Mouse (Mus musculus): Measurements from ENCODE around the gene D630039A03Rik.

Gene D630039A03Rik

DNA sequence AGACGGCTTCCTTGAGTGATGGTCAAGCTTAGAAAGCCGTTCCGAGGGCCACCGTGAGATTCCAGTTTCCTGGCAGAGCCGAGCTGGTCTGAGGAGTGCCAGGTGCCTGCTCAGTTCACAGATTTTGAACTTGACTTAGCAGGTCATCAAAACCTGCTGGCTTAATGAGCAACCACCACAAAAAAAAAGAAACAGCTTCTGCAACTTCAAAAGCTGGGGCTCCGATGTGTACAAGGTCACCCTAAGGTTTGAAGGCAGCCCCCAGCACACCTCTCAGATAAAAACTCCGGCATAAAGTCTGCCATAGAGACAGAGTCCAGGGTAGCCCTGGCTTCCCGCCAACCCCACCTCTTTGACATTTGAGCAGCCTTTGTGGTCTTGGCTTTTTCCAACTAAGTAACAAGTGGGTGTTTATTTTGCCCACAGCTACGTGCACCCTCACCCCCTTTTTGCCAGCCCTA, at the start of gene D630039A03Rik:
Gene D630039A03Rik (minus strand): TSS at position 97 of the 461 bp plus-strand sequence.
- no peak for TF ChIP-seq GATA4 (IDR thresholded peaks at IDR 0.05; ENCODE audit: insufficient replicate concordance, low read length)

DNA sequence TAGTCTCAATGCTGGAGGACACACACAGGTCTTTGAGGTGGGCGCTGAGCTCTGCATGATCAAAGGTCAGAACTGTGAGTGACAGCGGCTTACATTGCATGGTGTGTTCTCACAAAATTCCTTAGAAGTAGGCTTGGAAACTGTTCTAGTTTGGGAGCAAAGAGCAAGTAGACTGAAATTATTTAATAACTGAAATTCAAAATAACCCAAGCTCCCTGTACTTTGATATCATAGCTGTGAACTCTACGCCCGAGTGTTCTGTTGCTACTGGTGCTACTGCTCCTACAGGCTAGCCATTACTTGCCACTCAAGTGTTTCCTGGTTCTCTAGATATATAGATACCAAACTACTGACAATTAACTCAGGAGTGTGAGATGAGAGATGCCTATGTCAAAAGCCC, 49.4 kb upstream of the D630039A03Rik start:
- no peak for TF ChIP-seq GATA4 (IDR thresholded peaks at IDR 0.05; ENCODE audit: insufficient replicate concordance, low read length)

- TF ChIP-seq GATA4 (IDR thresholded peaks at IDR 0.05; ENCODE audit: insufficient replicate concordance, low read length) = no peak
Observed at GRCm38 (mm10) chr4:57964143-57964542, 48.0 kb upstream of the D630039A03Rik start.

GRCm38 (mm10) chr4:57959056-57959455, 43.0 kb upstream of the D630039A03Rik start:
- no peak for TF ChIP-seq GATA4 (IDR thresholded peaks at IDR 0.05; ENCODE audit: insufficient replicate concordance, low read length)

DNA sequence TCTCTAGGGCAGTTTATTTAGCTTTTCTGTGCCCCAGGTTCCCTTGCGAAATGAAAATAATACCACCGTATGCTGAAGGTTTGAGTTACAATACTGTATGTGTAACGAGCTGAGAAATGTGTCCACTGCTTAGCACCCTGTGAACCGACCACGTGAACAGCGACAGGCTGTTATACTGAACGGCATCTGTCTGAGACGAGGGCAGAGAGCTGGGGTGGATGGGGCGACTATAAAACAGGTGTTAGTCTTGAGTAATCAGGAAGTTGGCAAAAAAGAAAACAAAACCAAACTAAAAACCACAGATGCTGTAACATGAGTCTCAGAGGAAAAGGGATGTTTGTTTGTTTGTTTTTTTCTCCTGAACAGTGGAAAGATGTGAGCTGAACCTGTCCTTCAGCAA, 42.0 kb upstream of the D630039A03Rik start:
- no peak for TF ChIP-seq GATA4 (IDR thresholded peaks at IDR 0.05; ENCODE audit: insufficient replicate concordance, low read length)

GRCm38 (mm10) chr4:57957200-57958085, 41.3 kb upstream of the D630039A03Rik start:
- no peak for TF ChIP-seq GATA4 (IDR thresholded peaks at IDR 0.05; ENCODE audit: insufficient replicate concordance, low read length)

DNA sequence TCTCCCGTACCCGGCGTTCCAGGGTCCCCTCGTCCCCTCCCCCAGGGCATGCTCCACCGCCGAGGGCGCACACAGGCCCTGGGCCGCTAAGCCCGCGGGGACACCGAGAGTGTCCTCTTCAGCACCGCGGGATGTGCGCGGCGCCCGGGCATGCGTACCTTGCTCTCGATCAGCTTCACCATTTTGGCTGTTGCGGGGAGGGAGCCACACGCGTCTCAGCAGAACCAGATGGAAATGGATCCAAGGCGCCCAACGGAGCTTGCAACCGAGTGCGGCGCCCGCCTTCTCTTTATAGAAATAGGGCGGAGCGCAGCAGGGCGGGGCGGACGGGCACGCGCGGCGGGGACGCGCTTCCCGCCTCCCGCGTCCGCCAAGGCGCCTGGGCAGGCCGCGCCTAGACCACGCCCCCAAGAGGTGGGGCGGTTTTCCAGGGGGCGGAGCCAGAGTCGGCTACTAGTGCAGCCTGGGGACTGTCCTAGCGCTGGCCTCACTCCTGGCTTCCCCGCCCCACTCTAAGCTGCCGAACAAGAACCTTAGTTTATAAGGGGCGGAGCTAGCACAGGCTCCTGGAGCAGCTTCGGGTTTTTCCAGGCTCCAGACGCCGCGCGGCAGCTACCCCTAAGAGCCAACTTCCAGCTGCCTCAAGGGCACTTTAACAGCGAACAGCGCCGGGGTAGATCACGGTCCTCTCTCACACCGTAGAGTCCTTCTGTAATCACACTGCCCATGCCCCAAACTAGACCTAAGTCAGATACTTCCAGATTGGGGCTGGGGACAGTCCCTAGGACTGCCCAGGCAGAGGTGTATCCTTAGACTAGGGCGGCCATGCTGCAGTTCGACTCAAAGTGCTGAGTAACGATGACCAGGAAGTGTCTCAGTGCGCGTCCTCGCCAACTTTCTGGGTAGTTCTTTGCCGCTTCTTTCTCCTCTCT, 40.2 kb upstream of the D630039A03Rik start, which contains the start of gene Txn1:
Gene Txn1 (minus strand): TSS at position 383 of the 932 bp plus-strand sequence.
- TF ChIP-seq GATA4 (IDR thresholded peaks at IDR 0.05; ENCODE audit: insufficient replicate concordance, low read length) = no peak

- TF ChIP-seq GATA4 (IDR thresholded peaks at IDR 0.05; ENCODE audit: insufficient replicate concordance, low read length) = no peak
Observed at GRCm38 (mm10) chr4:57955544-57955958, 39.5 kb upstream of the D630039A03Rik start.

GRCm38 (mm10) chr4:57954991-57955390, 38.9 kb upstream of the D630039A03Rik start:
- no peak for TF ChIP-seq GATA4 (IDR thresholded peaks at IDR 0.05; ENCODE audit: insufficient replicate concordance, low read length)

DNA sequence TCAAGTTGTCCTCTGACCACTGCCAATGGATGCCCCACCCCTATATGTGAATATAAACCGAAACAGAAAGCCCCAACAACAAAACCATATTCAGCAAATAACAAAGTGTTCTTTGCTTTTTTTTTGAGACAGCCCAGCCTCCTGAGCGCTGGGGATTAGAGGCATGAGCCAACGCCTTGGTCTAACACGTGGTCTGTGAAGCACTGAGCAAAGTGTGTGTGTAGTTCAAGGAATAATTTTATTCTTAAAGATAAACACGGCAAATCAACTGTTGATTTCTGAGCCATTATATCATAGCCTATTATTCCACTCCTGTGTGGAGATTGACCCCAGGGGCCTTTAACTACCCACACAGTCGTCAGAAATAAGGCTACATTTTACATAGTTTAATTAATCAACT, 38.5 kb upstream of the D630039A03Rik start:
- no peak for TF ChIP-seq GATA4 (IDR thresholded peaks at IDR 0.05; ENCODE audit: insufficient replicate concordance, low read length)

GRCm38 (mm10) chr4:57953796-57954195, 37.7 kb upstream of the D630039A03Rik start:
- TF ChIP-seq GATA4 (IDR thresholded peaks at IDR 0.05; ENCODE audit: insufficient replicate concordance, low read length) = no peak

DNA sequence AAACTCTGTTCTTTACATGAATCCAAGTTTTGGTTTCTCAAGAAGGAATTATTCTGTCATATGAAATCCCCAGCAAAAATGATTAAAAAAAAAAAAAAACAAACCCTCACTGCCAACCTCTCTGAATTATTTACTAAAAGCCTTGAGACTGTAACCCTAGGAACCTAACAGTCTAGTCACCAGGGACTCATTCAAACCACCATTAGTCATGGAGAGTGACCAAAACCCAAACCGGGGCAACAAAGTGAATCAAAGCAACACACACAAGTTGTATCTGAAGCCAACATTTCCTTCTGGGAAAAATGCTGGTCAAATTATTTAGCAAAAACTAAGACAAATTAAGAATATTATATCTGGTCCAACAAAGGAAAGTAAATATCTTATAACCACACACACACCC, 36.8 kb upstream of the D630039A03Rik start:
- no peak for TF ChIP-seq GATA4 (IDR thresholded peaks at IDR 0.05; ENCODE audit: insufficient replicate concordance, low read length)

DNA sequence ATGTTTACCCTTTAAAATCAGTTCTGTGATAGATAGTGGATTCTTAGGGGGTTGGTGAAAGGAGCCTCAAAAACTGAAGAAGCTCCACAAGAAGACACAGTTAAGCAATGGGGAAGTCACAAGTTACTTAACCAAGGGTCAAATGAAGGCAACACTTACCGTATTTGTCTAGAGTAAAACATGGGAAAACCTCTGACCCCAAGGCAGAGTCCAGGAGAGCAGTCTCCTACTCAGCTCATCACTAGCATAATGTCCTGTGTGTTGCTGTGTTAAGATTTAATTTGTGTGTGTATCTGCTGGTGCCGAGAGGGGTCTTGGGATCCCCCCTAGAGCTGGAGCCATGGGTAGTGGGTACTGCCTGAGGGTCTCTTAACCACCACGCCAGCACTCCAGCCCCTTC, 36.3 kb upstream of the D630039A03Rik start:
- TF ChIP-seq GATA4 (IDR thresholded peaks at IDR 0.05; ENCODE audit: insufficient replicate concordance, low read length) = no peak

DNA sequence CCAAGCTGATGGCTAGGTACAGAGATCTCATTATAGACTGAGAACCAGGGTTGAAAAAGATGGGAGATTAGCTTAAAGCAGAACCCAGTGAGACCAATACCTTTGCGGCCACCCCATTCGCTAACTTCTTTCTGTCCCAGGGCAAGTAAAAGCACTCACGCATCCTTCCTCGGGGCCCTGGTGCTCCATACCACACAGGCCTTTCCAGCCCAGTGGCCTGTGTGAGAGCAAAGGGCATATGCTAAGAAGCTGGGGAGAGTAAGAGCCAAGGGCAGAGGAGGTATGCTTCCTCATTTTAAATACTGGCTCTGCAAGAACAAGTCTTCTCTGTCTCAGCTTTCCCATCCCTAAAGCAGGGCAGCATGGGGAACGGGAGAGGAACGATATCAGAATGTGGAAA, 33.8 kb upstream of the D630039A03Rik start:
- no peak for TF ChIP-seq GATA4 (IDR thresholded peaks at IDR 0.05; ENCODE audit: insufficient replicate concordance, low read length)

DNA sequence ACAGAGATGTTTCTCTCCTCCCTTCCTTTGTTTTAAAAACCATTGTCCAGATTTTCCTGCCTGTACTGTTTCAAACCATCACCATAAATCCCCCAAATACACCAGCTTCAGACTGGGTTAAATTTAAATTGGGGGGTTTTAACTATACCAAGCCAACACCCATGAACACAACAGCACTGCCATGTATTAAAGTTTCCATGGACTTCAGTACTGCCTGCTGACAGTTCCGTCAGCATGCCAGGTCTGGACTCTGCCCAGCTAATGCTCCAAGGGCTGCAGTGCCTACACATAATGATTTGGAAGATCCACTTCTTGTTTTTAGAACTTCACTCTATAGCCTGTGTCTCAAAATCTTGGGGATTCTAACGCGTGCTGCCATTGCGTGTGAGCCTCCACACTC, 31.4 kb upstream of the D630039A03Rik start:
- no peak for TF ChIP-seq GATA4 (IDR thresholded peaks at IDR 0.05; ENCODE audit: insufficient replicate concordance, low read length)
